Mouse (Mus musculus) T-cell, adult 2 months (primary cell): ENCODE measurements around the gene Lce1i.
"Not testable (repeated sequence)": the region's sequence is repeated elsewhere in the genome, so short reads cannot be mapped to it uniquely, and the experiment has no call there.

Experiments
- DNase-seq: peaks from one replicate; pipeline ENCODE4 v3.0.0; 2022; ENCODE audit warnings: low spot score

The Lce1i gene

GRCm38 (mm10) chr3:92778799-92779198, at the start of gene Lce1i:
Lce1i (minus strand) TSS chr3:92778899.
- DNase-seq, result no peak

- DNase-seq, result no peak
Measured at GRCm38 (mm10) chr3:92827108-92827507, 48.4 kb upstream of the Lce1i start, which contains the start of gene Kprp. Kprp (minus strand) TSS chr3:92827247.

- DNase-seq, result no peak
Measured at GRCm38 (mm10) chr3:92825808-92826207, 47.1 kb upstream of the Lce1i start.

GRCm38 (mm10) chr3:92816036-92816435, 37.3 kb upstream of the Lce1i start:
- not testable (repeated sequence) for DNase-seq

- DNase-seq, result no peak
Measured at GRCm38 (mm10) chr3:92815581-92815980, 36.9 kb upstream of the Lce1i start.

- no peak for DNase-seq
Measured at GRCm38 (mm10) chr3:92807791-92808190, 29.1 kb upstream of the Lce1i start, which contains the start of gene Lce1k. Lce1k (minus strand) TSS chr3:92807891.

- no peak for DNase-seq
Measured at GRCm38 (mm10) chr3:92790414-92790813, 11.7 kb upstream of the Lce1i start, which contains the start of gene Lce1j. Lce1j (minus strand) TSS chr3:92790514.

GRCm38 (mm10) chr3:92771573-92771972, 7.1 kb downstream of the Lce1i start:
- no peak for DNase-seq

GRCm38 (mm10) chr3:92764965-92765364, 13.7 kb downstream of the Lce1i start, which contains the start of gene Lce1h:
Lce1h (minus strand) TSS chr3:92765065.
- no peak for DNase-seq

- no peak for DNase-seq
Measured at GRCm38 (mm10) chr3:92753197-92753596, 25.5 kb downstream of the Lce1i start.

GRCm38 (mm10) chr3:92752238-92752637, 26.5 kb downstream of the Lce1i start, which contains the start of gene Lce1g:
Lce1g (minus strand) TSS chr3:92752338.
- DNase-seq, result no peak

GRCm38 (mm10) chr3:92738996-92739395, 39.7 kb downstream of the Lce1i start, which contains the start of gene Gm38119:
Gm38119 (minus strand) TSS chr3:92739096.
- no peak for DNase-seq
